Mouse (Mus musculus): Measurements from ENCODE around the gene Zfand5. TPM values are rescaled to one million over a fixed set of nuclear protein-coding genes. Genes with fewer than 3 reads are reported as not detected.
A peak's percentile ranks its signal among the peaks of the same experiment; 100 is the strongest.
"Not testable (repeated sequence)": the region's sequence is repeated elsewhere in the genome, so short reads cannot be mapped to it uniquely, and the experiment has no call there.

Zfand5 gene
- polyA plus RNA-seq (2012; ENCODE audit: insufficient read depth, insufficient read length, low replicate concordance, missing spikeins) = 217 and 252 TPM in 2 replicates

GRCm38 (mm10) chr19:21271741-21272654 lies at the start of gene Zfand5:
TSS of gene Zfand5 (plus strand) at chr19:21272278.
- Histone ChIP-seq H3K4me1 (ENCODE audit: control insufficient read depth, insufficient read depth, low read length) (no peaks in the 10 kb centered on the region), H3K27ac (ENCODE audit: insufficient read depth, low read depth, low read length) (peak within 1 kb of the TSS; percentile 99), H3K4me3 (ENCODE audit: insufficient read depth, low read depth, low read length) (peak within 1 kb of the TSS; percentile 99)
- under 1% methylated on average over 117 of the region's 118 CpGs for WGBS
- peak; percentile 100 for TF ChIP-seq POLR2A (IDR thresholded peaks at IDR 0.05; ENCODE audit: insufficient read depth, low read depth, low read length)
- TF ChIP-seq CTCF (IDR thresholded peaks at IDR 0.05; ENCODE audit: insufficient read depth, low read depth, low read length) = no peak

GRCm38 (mm10) chr19:21227131-21227530 lies 44.9 kb upstream of the Zfand5 start:
- Histone ChIP-seq H3K4me3 (ENCODE audit: insufficient read depth, low read depth, low read length) (no peak overlapping the region), H3K27ac (ENCODE audit: insufficient read depth, low read depth, low read length) (no peak overlapping the region), H3K4me1 (ENCODE audit: control insufficient read depth, insufficient read depth, low read length) (no peaks in the 10 kb centered on the region)
- TF ChIP-seq CTCF (IDR thresholded peaks at IDR 0.05; ENCODE audit: insufficient read depth, low read depth, low read length) = no peak
- TF ChIP-seq POLR2A (IDR thresholded peaks at IDR 0.05; ENCODE audit: insufficient read depth, low read depth, low read length) = no peak
- WGBS = 30% methylated on average over 4 of the region's 4 CpGs

GRCm38 (mm10) chr19:21227754-21228153 lies 44.3 kb upstream of the Zfand5 start:
- no peak overlapping the region for H3K4me3 ChIP-seq (ENCODE audit: insufficient read depth, low read depth, low read length)
- H3K27ac ChIP-seq (ENCODE audit: insufficient read depth, low read depth, low read length) = no peak overlapping the region
- no peaks in the 10 kb centered on the region for H3K4me1 ChIP-seq (ENCODE audit: control insufficient read depth, insufficient read depth, low read length)
- no peak for TF ChIP-seq CTCF (IDR thresholded peaks at IDR 0.05; ENCODE audit: insufficient read depth, low read depth, low read length)
- WGBS = 38% methylated on average over 2 of the region's 2 CpGs

DNA sequence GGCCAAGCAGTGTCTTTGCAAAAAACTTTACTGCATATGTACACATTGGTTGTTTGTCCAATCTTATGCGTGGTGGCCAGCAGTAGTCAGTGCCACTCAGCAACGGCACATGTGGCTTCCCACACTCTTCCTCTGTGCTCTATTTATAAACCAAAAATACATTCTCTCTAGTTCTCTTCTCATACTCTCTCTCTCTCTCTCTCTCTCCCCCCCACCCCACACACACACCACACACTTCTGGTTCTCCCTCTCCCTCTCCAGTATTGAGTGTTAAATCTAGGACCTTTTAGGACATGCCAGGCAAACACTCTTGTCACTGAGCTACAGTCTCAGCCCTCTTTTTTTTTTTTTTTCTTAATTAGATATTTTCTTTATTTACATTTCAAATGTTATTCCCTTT lies 23.3 kb upstream of the Zfand5 start:
- H3K27ac ChIP-seq (ENCODE audit: insufficient read depth, low read depth, low read length); H3K4me3 ChIP-seq (ENCODE audit: insufficient read depth, low read depth, low read length); H3K4me1 ChIP-seq (ENCODE audit: control insufficient read depth, insufficient read depth, low read length): not testable (repeated sequence)
- WGBS = 81% methylated on average over 2 of the region's 2 CpGs

DNA sequence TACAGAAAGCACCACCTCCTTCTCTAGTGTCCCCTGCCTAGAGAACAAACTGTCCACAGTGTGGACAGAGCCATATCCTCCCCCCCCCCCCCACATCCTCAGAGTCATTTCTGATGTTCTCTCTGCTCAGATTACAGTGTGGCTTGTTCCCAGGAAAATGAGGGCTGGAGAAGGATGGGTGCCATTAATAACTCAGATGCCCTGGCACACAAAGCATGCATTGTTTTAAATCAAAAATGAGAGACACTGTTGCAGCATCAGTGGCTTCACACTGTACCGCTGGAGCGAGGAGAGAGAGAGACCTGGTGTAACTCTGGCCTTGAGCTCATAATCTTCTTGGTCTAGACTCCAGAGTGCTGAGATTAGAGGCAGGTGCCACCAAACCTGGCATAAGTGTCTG lies 18.2 kb upstream of the Zfand5 start:
- no peak for TF ChIP-seq POLR2A (IDR thresholded peaks at IDR 0.05; ENCODE audit: insufficient read depth, low read depth, low read length)
- no peak for TF ChIP-seq CTCF (IDR thresholded peaks at IDR 0.05; ENCODE audit: insufficient read depth, low read depth, low read length)
- H3K4me1 ChIP-seq (ENCODE audit: control insufficient read depth, insufficient read depth, low read length) = no peaks in the 10 kb centered on the region
- WGBS = 79% methylated on average over 2 of the region's 2 CpGs
- no peak overlapping the region for H3K4me3 ChIP-seq (ENCODE audit: insufficient read depth, low read depth, low read length)
- no peak overlapping the region for H3K27ac ChIP-seq (ENCODE audit: insufficient read depth, low read depth, low read length)

DNA sequence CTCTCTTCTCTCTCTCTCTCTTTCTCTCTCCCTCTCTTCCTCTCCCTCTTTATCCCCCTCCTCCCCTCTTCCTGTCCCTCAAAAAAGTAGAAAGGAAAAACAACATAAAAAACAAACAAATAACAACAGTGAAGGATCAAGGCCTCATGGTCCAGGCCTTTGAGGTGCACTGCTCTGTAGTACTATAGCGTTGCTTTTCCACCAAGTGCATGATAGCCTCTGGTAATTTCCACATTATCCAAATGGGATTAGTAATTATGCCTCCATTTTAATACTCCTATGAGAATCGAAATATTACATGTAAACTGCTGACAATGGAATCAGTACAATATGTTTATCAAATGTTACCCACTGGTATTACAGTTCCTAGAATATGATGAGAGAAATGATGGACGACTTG lies 16.2 kb upstream of the Zfand5 start:
- TF ChIP-seq CTCF (IDR thresholded peaks at IDR 0.05; ENCODE audit: insufficient read depth, low read depth, low read length) = no peak
- 91% methylated on average over 3 of the region's 3 CpGs for WGBS

DNA sequence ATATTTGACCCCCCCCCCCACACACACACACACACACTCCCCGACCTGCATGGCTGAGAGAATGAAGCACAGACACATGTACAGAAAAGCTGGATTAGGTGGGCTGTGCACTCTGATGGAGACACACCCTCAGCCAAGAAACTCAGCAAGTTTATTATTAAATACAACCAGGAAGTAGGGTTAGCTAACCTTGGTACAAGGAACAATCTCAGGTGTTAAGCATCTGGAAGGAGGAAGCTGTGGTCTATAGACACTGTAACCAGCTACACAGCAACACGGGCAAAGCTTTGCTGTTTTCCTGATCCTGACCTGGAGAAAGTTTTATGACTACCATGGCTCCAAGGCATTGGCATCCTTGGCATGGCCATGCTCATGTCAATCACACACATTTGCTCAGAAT lies 12.6 kb upstream of the Zfand5 start:
- no peak overlapping the region for H3K4me3 ChIP-seq (ENCODE audit: insufficient read depth, low read depth, low read length)
- TF ChIP-seq POLR2A (IDR thresholded peaks at IDR 0.05; ENCODE audit: insufficient read depth, low read depth, low read length) = no peak
- no peak for TF ChIP-seq CTCF (IDR thresholded peaks at IDR 0.05; ENCODE audit: insufficient read depth, low read depth, low read length)
- WGBS = 85% methylated on average over 2 of the region's 2 CpGs
- no peaks in the 10 kb centered on the region for H3K4me1 ChIP-seq (ENCODE audit: control insufficient read depth, insufficient read depth, low read length)
- no peak overlapping the region for H3K27ac ChIP-seq (ENCODE audit: insufficient read depth, low read depth, low read length)

More for the DNA sequence above, 16.2 kb upstream of the Zfand5 start:
- H3K27ac ChIP-seq (ENCODE audit: insufficient read depth, low read depth, low read length) = no peak overlapping the region
- no peak overlapping the region for H3K4me3 ChIP-seq (ENCODE audit: insufficient read depth, low read depth, low read length)
- H3K4me1 ChIP-seq (ENCODE audit: control insufficient read depth, insufficient read depth, low read length) = no peaks in the 10 kb centered on the region

DNA sequence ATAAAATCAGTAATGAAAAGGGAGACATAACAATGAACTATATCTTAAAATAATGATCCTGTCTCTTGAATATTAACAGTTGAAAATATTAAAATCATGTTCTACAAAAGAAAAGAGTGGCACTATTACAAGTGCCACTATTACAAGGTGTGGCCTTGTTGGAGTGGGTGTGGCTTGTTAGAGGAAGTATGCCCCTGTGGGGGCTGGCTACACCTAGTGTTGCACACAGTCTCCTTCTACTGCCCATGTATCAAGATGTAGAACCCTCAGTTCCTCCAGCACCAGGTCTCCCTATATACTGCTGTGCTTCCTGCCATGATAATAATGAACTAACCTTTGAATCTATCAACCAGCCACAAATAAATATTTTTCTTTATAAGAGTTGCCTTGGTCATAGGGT lies 11.8 kb upstream of the Zfand5 start:
- no peaks in the 10 kb centered on the region for H3K4me1 ChIP-seq (ENCODE audit: control insufficient read depth, insufficient read depth, low read length)
- H3K4me3 ChIP-seq (ENCODE audit: insufficient read depth, low read depth, low read length) = no peak overlapping the region
- no peak for TF ChIP-seq CTCF (IDR thresholded peaks at IDR 0.05; ENCODE audit: insufficient read depth, low read depth, low read length)
- no peak for TF ChIP-seq POLR2A (IDR thresholded peaks at IDR 0.05; ENCODE audit: insufficient read depth, low read depth, low read length)
- no peak overlapping the region for H3K27ac ChIP-seq (ENCODE audit: insufficient read depth, low read depth, low read length)

DNA sequence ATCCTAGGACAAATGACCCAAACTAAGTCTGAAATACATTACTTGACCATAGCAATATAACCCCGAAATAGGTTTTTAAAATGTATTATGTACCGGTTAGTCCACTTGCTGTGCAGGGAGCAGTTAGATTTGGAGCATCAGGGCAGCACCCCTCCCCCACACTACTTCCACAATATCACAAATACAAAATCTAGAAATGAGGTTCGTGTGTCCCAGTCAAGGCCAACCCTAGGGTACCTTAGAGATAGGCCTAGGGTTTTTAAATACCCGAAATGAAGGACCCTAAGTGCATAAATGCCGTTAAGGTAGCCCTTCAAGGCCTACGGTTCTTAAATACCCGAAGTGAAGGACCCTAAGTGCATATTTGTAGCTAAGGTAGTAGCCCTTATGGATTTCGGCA lies 892 bp upstream of the Zfand5 start:
- WGBS = 20% methylated on average over 8 of the region's 8 CpGs
- no peak for TF ChIP-seq CTCF (IDR thresholded peaks at IDR 0.05; ENCODE audit: insufficient read depth, low read depth, low read length)
- no peak for TF ChIP-seq POLR2A (IDR thresholded peaks at IDR 0.05; ENCODE audit: insufficient read depth, low read depth, low read length)
- Histone ChIP-seq H3K4me3 (ENCODE audit: insufficient read depth, low read depth, low read length) (peak overlapping the region; percentile 99), H3K4me1 (ENCODE audit: control insufficient read depth, insufficient read depth, low read length) (no peaks in the 10 kb centered on the region), H3K27ac (ENCODE audit: insufficient read depth, low read depth, low read length) (peak overlapping the region; percentile 96)

All from olfactory bulb, adult 2 months (tissue).